Mouse (Mus musculus) small intestine, adult 2 months (tissue): ENCODE data around the gene Gm10972.
"Not testable (repeated sequence)": the region's sequence is repeated elsewhere in the genome, so short reads cannot be mapped to it uniquely, and the experiment has no call there.

Experiments
- CTCF ChIP-seq: fragments of 200-500 bp; IDR thresholded peaks from 2 replicates; pipeline ENCODE4 v1.5.1; 2012; ENCODE audit warnings: low read depth, mild to moderate bottlenecking, control low read depth, inconsistent platforms, low read length, moderate library complexity, mixed read lengths; ENCODE audit not compliant: insufficient replicate concordance, insufficient read length; ENCODE audit errors: extremely low read depth
- POLR2A ChIP-seq: fragments of 200-500 bp; IDR thresholded peaks from 2 replicates; pipeline ENCODE4 v1.6.1; 2012; ENCODE audit warnings: low read depth, mild to moderate bottlenecking, control low read depth, inconsistent platforms, low read length, moderate library complexity

DNA sequence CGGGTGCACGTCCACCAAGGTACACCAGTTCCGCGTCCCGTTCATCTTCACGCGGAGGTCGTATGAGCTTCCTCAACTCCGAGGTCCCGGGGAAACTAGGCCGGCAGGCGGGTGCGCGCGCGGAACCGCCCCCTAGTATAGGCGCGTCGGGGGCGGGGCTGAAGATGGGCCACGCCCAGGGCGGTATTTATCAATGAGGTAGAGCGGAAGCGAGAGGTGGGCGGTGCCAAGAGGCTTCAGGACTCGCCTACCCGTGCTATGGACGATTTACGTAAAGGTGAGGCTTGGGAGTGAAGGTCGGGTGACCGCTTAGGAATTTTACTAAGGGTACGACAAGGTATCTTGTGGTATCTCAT, 15.8 kb downstream of the Gm10972 start, which contains the start of gene Tuft1:
- not testable (repeated sequence) for TF ChIP-seq POLR2A, CTCF
